Mouse (Mus musculus) ES-E14 (cell line): ENCODE results near the gene Slc3a1. TPM values are rescaled to one million over a fixed set of nuclear protein-coding genes. Genes with fewer than 3 reads are reported as not detected.

Experiments used
- DNase-seq: peaks from one replicate; pipeline ENCODE4 v3.0.0-alpha.2; 2013; ENCODE audit warnings: low read depth, low spot score
- H3K27ac ChIP-seq: 2 replicates; pipeline ENCODE4 v1.5.1; 2012; ENCODE audit warnings: low read depth, mild to moderate bottlenecking, low read length, moderate library complexity, mixed read lengths; ENCODE audit not compliant: poor library complexity, insufficient read depth, severe bottlenecking
- H3K36me3 ChIP-seq: 2 replicates; pipeline ENCODE4 v1.6.1; 2012; ENCODE audit warnings: mild to moderate bottlenecking, low read length, moderate library complexity, mixed read lengths; ENCODE audit not compliant: control insufficient read depth, poor library complexity, insufficient read depth, severe bottlenecking
- H3K4me1 ChIP-seq, 2 experiments: fragments of 150-350 bp in 1 of 2; sonication (generic) in 1 of 2; 2 replicates each; pipeline ENCODE4 v1.6.1; 2012; ENCODE audit warnings: low read length in 2 of 2, mild to moderate bottlenecking in 1 of 2, mixed read lengths in 1 of 2; ENCODE audit not compliant: control insufficient read depth in 2 of 2, insufficient read depth in 2 of 2, poor library complexity in 1 of 2
- H3K4me3 ChIP-seq, 2 experiments: fragments of 150-350 bp in 1 of 2; sonication (generic) in 1 of 2; 2 replicates each; pipeline ENCODE4 v1.5.1; 2012; ENCODE audit warnings: low read length in 2 of 2, low read depth in 1 of 2, mild to moderate bottlenecking in 1 of 2, mixed read lengths in 1 of 2; ENCODE audit not compliant: insufficient read depth in 1 of 2, poor library complexity in 1 of 2, severe bottlenecking in 1 of 2
- H3K9ac ChIP-seq: 2 replicates; pipeline ENCODE4 v1.6.1; 2012; ENCODE audit warnings: low read depth, mild to moderate bottlenecking, low read length, mixed read lengths; ENCODE audit not compliant: poor library complexity, insufficient read depth, severe bottlenecking
- H3K9me3 ChIP-seq: fragments of 150-350 bp; sonication (generic); 2 replicates; pipeline ENCODE4 v1.6.1; 2012; ENCODE audit warnings: low read depth, mild to moderate bottlenecking, low read length; ENCODE audit not compliant: control insufficient read depth, insufficient read depth
- CHD2 ChIP-seq: IDR thresholded peaks from 2 replicates; pipeline ENCODE4 v1.6.1; 2014; ENCODE audit warnings: mild to moderate bottlenecking, low read depth, low read length, inconsistent platforms
- HCFC1 ChIP-seq: IDR thresholded peaks from 2 replicates; pipeline ENCODE4 v1.6.1; 2012; ENCODE audit warnings: low read length, inconsistent platforms, borderline replicate concordance; ENCODE audit not compliant: insufficient read depth
- MAFK ChIP-seq: IDR thresholded peaks from 2 replicates; pipeline ENCODE4 v1.6.1; 2014; ENCODE audit warnings: mild to moderate bottlenecking, low read depth, low read length, inconsistent platforms; ENCODE audit not compliant: insufficient read depth
- ZC3H11A ChIP-seq: IDR thresholded peaks from 2 replicates; pipeline ENCODE4 v1.6.1; 2012; ENCODE audit warnings: low read depth, mild to moderate bottlenecking, inconsistent platforms, low read length, borderline replicate concordance
- ZNF384 ChIP-seq: IDR thresholded peaks from 2 replicates; pipeline ENCODE4 v1.6.1; 2012; ENCODE audit warnings: low read depth, low read length, inconsistent platforms
- in situ Hi-C, 2 experiments: fragments of 600-800 bp; cut with MboI; formaldehyde crosslinking; loops; one replicate each; pipeline ENCODE4 v1.15.1; 2025; ENCODE audit warnings: low sequenced_read_pairs in 2 of 2, inconsistent platforms in 1 of 2; ENCODE audit not compliant: unreplicated experiment in 2 of 2
- total RNA-seq: library from RNA; depleted of rRNA; stranded (reverse); fragments of 300-350 nt; gene quantifications from 2 replicates; pipeline ENCODE4 v1.2.3, GENCODE M21; 2012; rRNA removed

Slc3a1 gene
- total RNA-seq, 1 experiment = 0.18 TPM

DNA sequence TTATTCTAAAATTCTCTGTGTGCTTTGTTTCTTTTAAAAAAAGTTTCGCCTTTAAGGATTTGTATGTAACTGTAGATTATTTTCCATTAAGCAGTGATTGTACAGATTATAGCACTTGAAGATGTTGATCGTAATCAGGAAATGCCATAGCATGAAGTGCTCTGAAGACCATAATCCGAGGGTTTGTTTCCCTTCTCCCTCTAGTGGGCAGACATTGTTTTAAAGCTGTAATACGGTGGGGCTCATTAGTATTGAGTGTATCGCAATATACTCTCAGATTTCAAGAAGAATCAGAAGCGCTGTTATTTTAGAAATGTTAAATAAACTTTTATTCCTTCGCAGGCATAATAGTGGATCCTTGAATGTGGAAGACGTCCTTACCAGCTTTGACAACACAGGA lies 85.3 kb downstream of the Slc3a1 start:
- no peak overlapping the region for H3K27ac ChIP-seq
- H3K4me3 ChIP-seq = no peak overlapping the region
- in situ Hi-C loops = no loop called here
- H3K9me3 ChIP-seq = no peaks in the 10 kb centered on the region
- no peaks in the 10 kb centered on the region; the same call in 1 of the 2 replicates for H3K36me3 ChIP-seq
- no peaks in the 10 kb centered on the region for H3K4me1 ChIP-seq
- no peak for TF ChIP-seq MAFK
- TF ChIP-seq ZNF384 = no peak
- TF ChIP-seq CHD2 = no peak
- no peak for TF ChIP-seq ZC3H11A
- no peak for TF ChIP-seq HCFC1
- no peak for DNase-seq
- no peak overlapping the region for H3K9ac ChIP-seq

Other genes with a start within 250 kb of the Slc3a1 start
- gene Lrpprc, start 237.6 kb upstream of the Slc3a1 start, total RNA-seq = 84.8 and 92.0 TPM in 2 replicates
- 75.9 and 77.3 TPM in 2 replicates for gene Ppm1b, start 71.6 kb upstream of the Slc3a1 start, total RNA-seq
- gene Prepl, start 61.9 kb downstream of the Slc3a1 start, total RNA-seq = 14.3 and 16.6 TPM in 2 replicates
- gene Camkmt, start 62.2 kb downstream of the Slc3a1 start, total RNA-seq = 7.1 and 10.2 TPM in 2 replicates